In the genomic region with DNA sequence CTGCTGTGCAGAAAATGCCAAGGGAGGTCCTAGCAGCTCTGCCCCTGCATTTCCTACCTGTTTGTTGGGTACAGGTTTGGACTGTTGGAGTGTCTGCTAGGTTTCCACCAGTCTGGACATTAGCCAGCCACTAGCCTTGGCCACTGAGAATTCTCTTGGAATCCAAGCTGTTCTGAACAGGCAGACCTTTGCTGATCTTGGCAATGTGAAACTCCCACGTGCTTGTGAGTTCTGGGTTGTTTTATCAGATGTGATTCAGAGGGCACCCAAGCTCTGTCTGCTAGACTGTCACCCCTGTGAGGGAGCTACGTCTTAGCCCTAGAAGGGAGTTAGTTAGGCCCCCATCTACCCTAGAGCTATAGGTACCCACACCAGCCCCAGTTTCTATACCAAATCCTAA, we compare ENCODE assay signal across 13 mouse cellular contexts.
DNase-seq lines count a peak whose midpoint lies in the region; ATAC-seq lines count a peak whose summit lies in the region.
"Had no signal": no experiment of that assay in that cellular context is flagged by ENCODE, and none has a peak within 500 bp of the region (broad histone marks: within the 10 kb centered on the region; RNA-seq: fewer than 3 reads in every experiment).

No protein-coding gene starts in this region.

- no peak for ATAC-seq in cerebellum, adult (ENCODE audit: insufficient number of reproducible peaks, low FRiP score, low TSS enrichment)
- ATAC-seq: intestine, embryonic 15.5 days; liver, postnatal 0 days; midbrain, embryonic 15.5 days had no signal

- DNase-seq in cerebellum, adult 11 months = peak; percentile 37
- DNase-seq in lung, postnatal 36 days = peak; percentile 36
- no peak for DNase-seq in lung, postnatal 14 days
- peak; percentile 42 for DNase-seq in cerebellum, adult 8-10 months
- peak; percentile 70 for DNase-seq in testis, postnatal 10 days (ENCODE audit: low spot score)
- DNase-seq in yolk sac, embryonic 10.5 days (ENCODE audit: low spot score) = no peak
- no peak for DNase-seq in right cerebral cortex, postnatal 36 days (ENCODE audit: low spot score in 2 of 2)
- DNase-seq: gastrocnemius, postnatal 36 days; liver, postnatal 0 days; thymus, adult 18-20 months had no signal

Comparison
In these comparisons a context has a peak if more than half of its experiments do, and no peak if none do; other contexts are left out.
1. DNase-seq: peak in cerebellum, adult 11 months (single experiment), lung, postnatal 36 days (single experiment), cerebellum, adult 8-10 months (single experiment) and testis, postnatal 10 days (single experiment); none in lung, postnatal 14 days (single experiment), yolk sac, embryonic 10.5 days (single experiment) and right cerebral cortex, postnatal 36 days (0 of 2).